Mouse (Mus musculus): ENCODE measurements at regions not wholly inside any gene's neighbourhood (a gene's known extent, or its start where the extent isn't known, plus 50 kb on each side); places are given as distances from the start of the nearest gene placed in this dataset.

- DNase-seq = no peak
These were observed 50.7 kb upstream of the Echdc3 start for GRCm38 (mm10) chr2:6263565-6263964.

GRCm38 (mm10) chr2:6264085-6264783 is 51.4 kb upstream of the Echdc3 start:
- DNase-seq = no peak

DNA sequence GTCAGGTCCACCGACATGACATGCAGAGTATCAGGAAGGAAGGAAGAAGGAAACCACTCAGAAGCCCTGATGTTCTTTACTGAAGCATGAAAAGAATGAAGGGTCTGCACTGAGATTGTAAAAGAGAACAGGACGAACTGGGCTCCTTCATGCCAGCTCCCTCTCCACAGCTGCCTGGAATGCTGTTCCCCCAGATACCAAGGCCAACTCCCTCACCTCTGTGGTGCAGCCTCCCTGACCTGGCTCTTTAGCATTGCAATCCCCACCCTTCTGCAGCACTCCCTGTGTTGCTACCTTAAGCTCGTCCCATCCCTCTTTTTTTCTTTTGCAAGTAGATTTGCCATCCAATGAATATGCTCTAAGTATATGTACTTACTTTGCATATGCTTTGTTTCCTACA is 52.3 kb upstream of the Echdc3 start:
- DNase-seq = peak; percentile 73

DNA sequence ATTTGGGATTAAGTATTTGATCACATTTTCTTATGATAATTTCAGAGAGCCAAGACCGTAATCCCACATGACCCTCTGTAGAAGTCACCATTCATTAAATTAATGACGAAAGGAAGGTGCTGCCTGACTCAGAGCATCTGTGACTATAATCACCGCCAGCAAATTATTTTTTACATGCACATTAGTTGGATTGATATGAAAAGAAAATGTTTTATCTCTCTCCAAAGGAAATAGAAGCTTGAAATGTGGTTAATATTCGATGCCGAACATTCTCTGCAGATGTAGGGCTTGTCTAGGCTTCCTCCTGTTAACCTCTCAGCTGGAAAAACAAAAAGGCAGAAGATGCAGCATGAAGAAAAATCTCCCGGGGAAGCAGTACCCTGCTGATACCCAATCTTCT is 54.2 kb upstream of the Echdc3 start:
- no peak for DNase-seq

- DNase-seq = peak; percentile 93
These were observed 54.7 kb upstream of the Echdc3 start for GRCm38 (mm10) chr2:6267537-6267936.

DNA sequence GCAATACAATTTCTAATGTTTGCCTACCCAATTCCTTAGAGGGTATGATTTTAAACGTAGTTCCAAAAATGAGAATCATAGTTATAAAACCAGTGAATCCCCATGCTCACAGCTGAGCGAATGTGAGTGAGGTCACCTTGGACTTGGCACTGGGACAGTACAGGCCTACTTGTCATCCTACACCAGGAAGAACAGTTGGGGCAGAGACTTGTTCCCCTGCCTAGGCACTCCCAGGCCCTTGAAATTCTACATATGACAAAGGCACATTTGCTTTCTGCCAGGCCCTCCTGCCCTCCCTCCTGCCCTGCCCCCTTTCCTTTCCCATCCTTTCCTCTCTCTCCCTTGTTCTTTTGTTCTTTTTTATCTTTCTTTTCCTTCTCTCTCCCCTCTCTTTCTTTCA is 50.0 kb upstream of the Usp6nl start:
- peak; percentile 70 for DNase-seq

All from lung, postnatal 36 days (tissue).